Mouse (Mus musculus) MEL (cell line): ENCODE results near the gene Olfr1265. TPM values are rescaled to one million over a fixed set of nuclear protein-coding genes. Genes with fewer than 3 reads are reported as not detected.

Experiments used
- DNase-seq: peaks from one replicate; pipeline ENCODE4 v3.0.0; 2011; ENCODE audit warnings: low read depth, low spot score
- H3K27ac ChIP-seq: 2 replicates; pipeline ENCODE4 v1.5.1; 2012; ENCODE audit warnings: low read depth, mild to moderate bottlenecking, control low read depth, low read length, moderate library complexity; ENCODE audit not compliant: control insufficient read depth
- H3K27me3 ChIP-seq, 2 experiments: fragments of 150-350 bp in 1 of 2; sonication (generic) in 1 of 2; 2 replicates each; pipeline ENCODE4 v1.6.1; 2012; ENCODE audit warnings: low read length in 2 of 2, mild to moderate bottlenecking in 2 of 2, improper control_type of control experiment in 1 of 2, moderate library complexity in 1 of 2; ENCODE audit not compliant: insufficient read depth in 2 of 2, control insufficient read depth in 1 of 2
- H3K36me3 ChIP-seq, 2 experiments: 2 replicates each; pipeline ENCODE4 v1.6.1; 2012 to 2014; ENCODE audit warnings: low read length in 2 of 2, improper control_type of control experiment in 1 of 2, inconsistent platforms in 1 of 2, mild to moderate bottlenecking in 1 of 2; ENCODE audit not compliant: insufficient read depth in 2 of 2, control insufficient read depth in 1 of 2
- H3K4me1 ChIP-seq, 2 experiments: fragments of 150-350 bp in 1 of 2; sonication (generic) in 1 of 2; 2 replicates each; pipeline ENCODE4 v1.6.1; 2012; ENCODE audit warnings: low read length in 2 of 2, improper control_type of control experiment in 1 of 2, mild to moderate bottlenecking in 1 of 2; ENCODE audit not compliant: insufficient read depth in 2 of 2, control insufficient read depth in 1 of 2
- H3K4me3 ChIP-seq, 2 experiments: fragments of 150-350 bp in 1 of 2; sonication (generic) in 1 of 2; 2 replicates each; pipeline ENCODE4 v1.5.1; 2012; ENCODE audit warnings: low read depth in 2 of 2, low read length in 2 of 2, mild to moderate bottlenecking in 2 of 2, moderate library complexity in 2 of 2, control low read depth in 1 of 2, improper control_type of control experiment in 1 of 2; ENCODE audit not compliant: control insufficient read depth in 1 of 2, insufficient read depth in 1 of 2
- H3K79me2 ChIP-seq: 2 replicates; pipeline ENCODE4 v1.6.1; 2012; ENCODE audit warnings: mild to moderate bottlenecking, low read length, moderate library complexity; ENCODE audit not compliant: control insufficient read depth, poor library complexity, insufficient read depth
- H3K9ac ChIP-seq: 2 replicates; pipeline ENCODE4 v1.6.1; 2012; ENCODE audit warnings: low read depth, mild to moderate bottlenecking, control low read depth, low read length, moderate library complexity; ENCODE audit not compliant: control insufficient read depth, poor library complexity, severe bottlenecking
- H3K9me3 ChIP-seq: fragments of 150-350 bp; sonication (generic); replicated peaks from 2 replicates; pipeline ENCODE4 v1.6.1; 2012; ENCODE audit warnings: mild to moderate bottlenecking, low read length, improper control_type of control experiment, moderate library complexity; ENCODE audit not compliant: insufficient read depth
- CHD2 ChIP-seq: IDR thresholded peaks from 2 replicates; pipeline ENCODE4 v1.6.1; 2011; ENCODE audit warnings: low read length, improper control_type of control experiment
- ELF1 ChIP-seq: IDR thresholded peaks from 2 replicates; pipeline ENCODE4 v1.6.1; 2014; ENCODE audit warnings: low read depth, mild to moderate bottlenecking, inconsistent platforms, low read length, improper control_type of control experiment, moderate library complexity
- EP300 ChIP-seq, 2 experiments: IDR thresholded peaks; 2 replicates each; pipeline ENCODE4 v1.6.1; 2011; ENCODE audit warnings: improper control_type of control experiment in 2 of 2, low read length in 2 of 2, low read depth in 1 of 2, mild to moderate bottlenecking in 1 of 2
- ETS1 ChIP-seq: IDR thresholded peaks from 2 replicates; pipeline ENCODE4 v1.6.1; 2012; ENCODE audit warnings: low read depth, mild to moderate bottlenecking, inconsistent platforms, low read length, improper control_type of control experiment, moderate library complexity
- GABPA ChIP-seq: IDR thresholded peaks from 2 replicates; pipeline ENCODE4 v1.6.1; 2012; ENCODE audit warnings: low read depth, mild to moderate bottlenecking, inconsistent platforms, low read length, improper control_type of control experiment, moderate library complexity
- GATA1 ChIP-seq: IDR thresholded peaks from 2 replicates; pipeline ENCODE4 v1.6.1; 2011; ENCODE audit warnings: low read depth, low read length, improper control_type of control experiment
- KAT2A ChIP-seq: conservative IDR thresholded peaks from 2 replicates; pipeline ENCODE4 v1.6.1; 2012; ENCODE audit warnings: low read depth, low read length, improper control_type of control experiment, inconsistent platforms
- MAZ ChIP-seq: IDR thresholded peaks from 2 replicates; pipeline ENCODE4 v1.6.1; 2012; ENCODE audit warnings: low read depth, mild to moderate bottlenecking, inconsistent platforms, low read length, improper control_type of control experiment
- MYC ChIP-seq: IDR thresholded peaks from 2 replicates; pipeline ENCODE4 v1.6.1; 2011; ENCODE audit warnings: low read depth, mild to moderate bottlenecking, low read length, improper control_type of control experiment, moderate library complexity
- NRF1 ChIP-seq: IDR thresholded peaks from 2 replicates; pipeline ENCODE4 v1.6.1; 2014; ENCODE audit warnings: low read depth, mild to moderate bottlenecking, inconsistent platforms, low read length, improper control_type of control experiment, moderate library complexity; ENCODE audit not compliant: poor library complexity, insufficient read depth, severe bottlenecking
- POLR2A ChIP-seq, 2 experiments: IDR thresholded peaks; 2 replicates each; pipeline ENCODE4 v1.6.1; 2011 to 2012; ENCODE audit warnings: low read length in 2 of 2, mild to moderate bottlenecking in 2 of 2, control low read depth in 1 of 2, improper control_type of control experiment in 1 of 2, low read depth in 1 of 2, moderate library complexity in 1 of 2; ENCODE audit not compliant: control insufficient read depth in 1 of 2, insufficient read depth in 1 of 2, poor library complexity in 1 of 2
- POLR2AphosphoS2 ChIP-seq: IDR thresholded peaks from 2 replicates; pipeline ENCODE4 v1.6.1; 2011; ENCODE audit warnings: low read length, improper control_type of control experiment
- RAD21 ChIP-seq: IDR thresholded peaks from 2 replicates; pipeline ENCODE4 v1.6.1; 2011; ENCODE audit warnings: mild to moderate bottlenecking, low read depth, low read length, improper control_type of control experiment
- RCOR1 ChIP-seq: IDR thresholded peaks from 2 replicates; pipeline ENCODE4 v1.6.1; 2012; ENCODE audit warnings: low read depth, mild to moderate bottlenecking, inconsistent platforms, low read length, improper control_type of control experiment
- SIN3A ChIP-seq: IDR thresholded peaks from 2 replicates; pipeline ENCODE4 v1.6.1; 2012; ENCODE audit warnings: low read length, improper control_type of control experiment, inconsistent platforms
- SMC3 ChIP-seq: IDR thresholded peaks from 2 replicates; pipeline ENCODE4 v1.6.1; 2011; ENCODE audit warnings: low read depth, low read length, improper control_type of control experiment
- TAL1 ChIP-seq: IDR thresholded peaks from 2 replicates; pipeline ENCODE4 v1.6.1; 2012; ENCODE audit warnings: mild to moderate bottlenecking, inconsistent platforms, low read length, moderate library complexity, mixed read lengths
- USF2 ChIP-seq, 2 experiments: IDR thresholded peaks; 2 replicates each; pipeline ENCODE4 v1.6.1; 2011 to 2012; ENCODE audit warnings: improper control_type of control experiment in 2 of 2, low read length in 2 of 2, borderline replicate concordance in 1 of 2, inconsistent platforms in 1 of 2, low read depth in 1 of 2, mild to moderate bottlenecking in 1 of 2; ENCODE audit not compliant: insufficient read depth in 1 of 2
- ZC3H11A ChIP-seq: IDR thresholded peaks from 2 replicates; pipeline ENCODE4 v1.6.1; 2012; ENCODE audit warnings: low read depth, mild to moderate bottlenecking, inconsistent platforms, low read length, improper control_type of control experiment
- ZKSCAN1 ChIP-seq: IDR thresholded peaks from 2 replicates; pipeline ENCODE4 v1.6.1; 2012; ENCODE audit warnings: low read depth, mild to moderate bottlenecking, inconsistent platforms, low read length, improper control_type of control experiment, moderate library complexity
- ZMIZ1 ChIP-seq: IDR thresholded peaks from 2 replicates; pipeline ENCODE4 v1.6.1; 2012; ENCODE audit warnings: low read depth, mild to moderate bottlenecking, inconsistent platforms, low read length, improper control_type of control experiment, moderate library complexity
- ZNF384 ChIP-seq: IDR thresholded peaks from 2 replicates; pipeline ENCODE4 v1.6.1; 2012; ENCODE audit warnings: low read depth, mild to moderate bottlenecking, inconsistent platforms, low read length, improper control_type of control experiment
- polyA plus RNA-seq, 2 experiments: library from polyadenylated mRNA; stranded (reverse) in 1 of 2; unstranded in 1 of 2; fragments of >175 nt in 1 of 2; fragments of >200 nt in 1 of 2; gene quantifications; 2 replicates each; pipeline versions ENCODE4 v1.2.1 to v1.2.4; 2012; ENCODE audit warnings: low replicate concordance in 2 of 2, low read depth in 1 of 2; ENCODE audit not compliant: insufficient read length in 2 of 2, insufficient read depth in 1 of 2, missing spikeins in 1 of 2
- total RNA-seq: library from RNA; depleted of rRNA; stranded (reverse); fragments of 300-350 nt; gene quantifications from 2 replicates; pipeline ENCODE4 v1.2.3, GENCODE M21; 2012; rRNA removed

The Olfr1265 gene
- not detected in 2 replicates for total RNA-seq
- polyA plus RNA-seq: under 1 TPM in 1 of 2 experiments, not detected in 1; 0.06 TPM

- Histone ChIP-seq H3K4me1 (no peaks in the 10 kb centered on the region), H3K4me3 (no peak within 1 kb of the TSS), H3K36me3 (no peaks in the 10 kb centered on the region), H3K27me3 (no peaks in the 10 kb centered on the region), H3K27ac (no peak within 1 kb of the TSS), H3K9ac (no peak within 1 kb of the TSS), H3K79me2 (no peaks in the 10 kb centered on the region), H3K9me3 (no peaks in the 10 kb centered on the region)
- TF ChIP-seq KAT2A: no peak
- TF ChIP-seq RAD21: no peak
- no peak for TF ChIP-seq POLR2AphosphoS2
- no peak for TF ChIP-seq GATA1
- no peak for TF ChIP-seq ZNF384
- no peak for TF ChIP-seq ZC3H11A
- TF ChIP-seq USF2 (IDR thresholded peaks at IDR 0.05; ENCODE audit: borderline replicate concordance in 1 of 2, insufficient read depth in 1 of 2, low read depth in 1 of 2, low read length in 2 of 2): no peak
- TF ChIP-seq NRF1: no peak
- TF ChIP-seq ZKSCAN1: no peak
- TF ChIP-seq TAL1: no peak
- DNase-seq: no peak
Observed at GRCm38 (mm10) chr2:90035037-90035436, at the start of gene Olfr1265. Gene Olfr1265, plus strand, starts transcription at chr2:90035337.

- Histone ChIP-seq H3K4me3 (no peak within 1 kb of the TSS), H3K9ac (no peak within 1 kb of the TSS), H3K27me3 (no peaks in the 10 kb centered on the region), H3K79me2 (no peaks in the 10 kb centered on the region), H3K4me1 (no peaks in the 10 kb centered on the region), H3K9me3 (no peaks in the 10 kb centered on the region), H3K36me3 (no peaks in the 10 kb centered on the region), H3K27ac (no peak within 1 kb of the TSS)
- DNase-seq: no peak
- no peak for TF ChIP-seq EP300 (IDR thresholded peaks at IDR 0.05; ENCODE audit: low read depth in 1 of 2, low read length in 2 of 2)
- no peak for TF ChIP-seq RAD21
- no peak for TF ChIP-seq ELF1
- TF ChIP-seq ZKSCAN1: no peak
- TF ChIP-seq MYC: no peak
- TF ChIP-seq ETS1: no peak
- TF ChIP-seq ZMIZ1: no peak
- TF ChIP-seq GATA1: no peak
- TF ChIP-seq RCOR1: no peak
- TF ChIP-seq GABPA: no peak
- TF ChIP-seq ZC3H11A: no peak
- no peak for TF ChIP-seq SIN3A
- TF ChIP-seq POLR2A (IDR thresholded peaks at IDR 0.05; ENCODE audit: control insufficient read depth in 1 of 2, insufficient read depth in 1 of 2, low read depth in 1 of 2, low read length in 2 of 2, poor library complexity in 1 of 2): no peak
- TF ChIP-seq MAZ: no peak
- TF ChIP-seq TAL1: no peak
- no peak for TF ChIP-seq CHD2
- no peak for TF ChIP-seq SMC3
Observed at GRCm38 (mm10) chr2:89990921-89991320, 44.2 kb upstream of the Olfr1265 start, which contains the start of gene Olfr1261. Gene Olfr1261, plus strand, starts transcription at chr2:89991221.
